Mouse (Mus musculus) megakaryocyte progenitor cell, adult 5-6 weeks (primary cell): ENCODE data around the gene Gm17606. TPM values are rescaled to one million over a fixed set of nuclear protein-coding genes. Genes with fewer than 3 reads are reported as not detected.
"Not testable (repeated sequence)": the region's sequence is repeated elsewhere in the genome, so short reads cannot be mapped to it uniquely, and the experiment has no call there.

Experiments used
- ATAC-seq: replicated peaks from 2 replicates; pipeline ENCODE4 v1.8.0; 2016; ENCODE audit warnings: mild to moderate bottlenecking, moderate TSS enrichment, inconsistent platforms; ENCODE audit not compliant: poor library complexity
- total RNA-seq, 2 experiments: library from RNA; stranded (forward) in 1 of 2; stranded (reverse) in 1 of 2; fragments of 157-497, 149-512 nt in 1 of 2; fragments of 200-1000 nt in 1 of 2; gene quantifications; 2 replicates each; pipeline versions ENCODE4 v1.2.3 to v1.2.4; 2015 to 2017

The Gm17606 gene
- total RNA-seq (2015) (not detected in 2 replicates), total RNA-seq (2017) (not detected in 2 replicates)

- ATAC-seq: no peak
Measured at GRCm38 (mm10) chr14:54640946-54641304, at the start of gene Gm17606. TSS of gene Gm17606 (plus strand) at chr14:54640952.

DNA sequence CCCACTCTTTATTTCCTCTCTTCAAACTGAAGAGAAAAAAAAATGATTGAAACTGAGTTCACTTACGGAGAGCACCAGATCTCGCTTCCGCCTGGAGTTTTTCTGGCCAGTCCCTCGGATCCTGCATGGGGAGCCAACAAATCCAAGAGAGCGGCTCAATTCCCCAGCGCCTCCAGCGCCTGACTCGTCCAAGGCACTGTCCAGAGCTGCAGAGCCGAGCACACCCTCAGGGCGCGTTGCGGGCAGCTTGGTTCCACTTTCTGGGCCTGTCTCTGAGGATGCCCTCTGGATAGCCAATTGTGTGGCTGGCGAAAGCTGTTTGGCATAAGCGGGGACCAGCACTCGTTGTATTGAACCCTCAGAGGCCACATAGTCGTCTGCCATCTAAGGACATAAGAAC, 49.7 kb upstream of the Gm17606 start:
- no peak for ATAC-seq

DNA sequence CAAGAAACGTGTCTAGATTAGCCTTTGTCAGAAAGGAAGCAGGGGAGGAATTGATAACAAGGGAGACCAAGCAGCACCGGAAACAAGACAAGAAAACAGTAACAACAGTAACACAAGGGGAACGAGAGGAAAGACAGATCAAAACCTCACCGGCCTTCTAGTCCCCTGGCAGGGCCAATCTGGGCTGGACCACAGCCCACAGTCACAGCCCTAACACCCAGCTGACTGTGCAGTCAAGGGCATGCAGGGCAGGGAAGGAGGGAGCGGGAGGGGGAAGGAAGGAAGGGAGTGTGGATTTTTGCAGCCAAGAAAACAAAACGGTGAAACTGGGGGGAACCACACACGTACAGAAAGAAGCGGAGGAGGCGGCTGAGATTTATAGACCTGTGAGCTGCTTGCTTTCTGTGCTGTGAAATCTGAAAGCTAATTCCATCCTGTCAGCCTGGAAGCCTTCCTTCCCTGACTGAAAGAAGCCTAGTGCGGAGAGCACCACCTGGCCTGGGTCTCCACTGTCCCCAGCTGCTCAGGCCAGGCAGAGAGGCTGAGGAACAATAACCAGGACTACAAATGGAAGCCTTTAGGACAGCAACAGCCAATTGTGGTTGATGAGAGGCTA, 48.3 kb upstream of the Gm17606 start:
- ATAC-seq: peak; percentile 86

GRCm38 (mm10) chr14:54594055-54594454, 46.7 kb upstream of the Gm17606 start:
- ATAC-seq: peak; percentile 59

- ATAC-seq: no peak
Measured at GRCm38 (mm10) chr14:54594631-54595414, 45.9 kb upstream of the Gm17606 start.

DNA sequence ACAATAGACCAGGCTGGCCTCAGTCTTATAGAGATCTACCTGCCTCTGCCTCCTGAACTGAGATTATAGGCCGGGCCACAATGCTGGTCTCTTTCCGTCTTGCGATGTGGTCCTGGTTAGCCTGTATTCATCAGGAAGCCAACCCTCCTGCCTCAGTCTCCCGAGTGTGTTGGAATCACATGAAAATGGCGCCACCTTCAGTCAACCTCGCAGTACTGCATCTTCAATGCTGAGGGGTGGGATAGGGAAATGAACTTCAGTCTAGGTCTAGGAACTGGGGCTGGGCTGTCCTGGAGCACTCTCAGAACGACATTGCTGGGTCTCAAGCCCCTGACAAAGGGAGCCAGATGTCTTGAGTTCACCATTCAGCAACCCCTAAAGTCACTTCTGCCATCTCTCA, 43.7 kb upstream of the Gm17606 start:
- 0 out of 2 replicates have a peak, but pooled peaks have one; percentile 46 for ATAC-seq

DNA sequence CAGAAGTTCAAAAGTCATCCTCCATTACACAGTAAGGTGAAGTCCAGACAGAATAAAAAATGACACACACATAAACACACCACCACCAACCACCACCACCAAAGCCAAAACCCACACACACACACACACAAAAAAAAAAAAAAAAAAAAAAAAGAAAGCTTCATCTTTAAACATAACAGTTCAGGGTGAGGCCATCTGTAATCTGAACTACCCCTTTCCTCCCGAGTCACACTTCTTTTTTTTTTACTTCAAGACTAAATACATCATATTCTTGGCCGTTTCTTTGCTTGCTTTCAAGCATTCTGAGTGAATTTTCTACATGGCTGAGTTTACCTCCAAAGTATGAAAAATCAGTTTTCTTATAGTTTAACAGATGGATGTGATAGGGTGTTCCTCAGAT, 39.2 kb upstream of the Gm17606 start:
- ATAC-seq: no peak

GRCm38 (mm10) chr14:54602613-54603012, 38.1 kb upstream of the Gm17606 start:
- 0 out of 2 replicates have a peak, but pooled peaks have one; percentile 0 for ATAC-seq

GRCm38 (mm10) chr14:54603038-54603654, 37.6 kb upstream of the Gm17606 start:
- ATAC-seq: peak; percentile 97

DNA sequence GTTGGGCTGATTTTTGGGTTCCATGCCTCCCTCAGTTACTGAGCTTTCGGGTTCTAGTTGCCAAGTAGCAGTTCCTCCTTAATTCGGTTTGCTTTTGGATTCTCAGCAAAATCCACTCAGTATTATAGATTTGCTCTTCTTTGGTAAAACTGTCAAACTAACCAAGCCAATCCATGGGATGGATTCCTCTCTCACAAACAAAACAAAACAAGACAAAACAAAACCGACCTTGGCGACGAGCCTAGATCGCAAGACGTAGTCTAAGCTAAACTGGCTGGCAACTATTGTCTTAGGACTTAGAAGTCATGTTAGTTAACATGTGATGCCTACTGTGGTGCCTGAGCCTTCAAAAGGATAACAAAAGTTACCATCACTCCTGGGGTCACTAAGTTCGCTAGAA, 37.1 kb upstream of the Gm17606 start:
- ATAC-seq: no peak

DNA sequence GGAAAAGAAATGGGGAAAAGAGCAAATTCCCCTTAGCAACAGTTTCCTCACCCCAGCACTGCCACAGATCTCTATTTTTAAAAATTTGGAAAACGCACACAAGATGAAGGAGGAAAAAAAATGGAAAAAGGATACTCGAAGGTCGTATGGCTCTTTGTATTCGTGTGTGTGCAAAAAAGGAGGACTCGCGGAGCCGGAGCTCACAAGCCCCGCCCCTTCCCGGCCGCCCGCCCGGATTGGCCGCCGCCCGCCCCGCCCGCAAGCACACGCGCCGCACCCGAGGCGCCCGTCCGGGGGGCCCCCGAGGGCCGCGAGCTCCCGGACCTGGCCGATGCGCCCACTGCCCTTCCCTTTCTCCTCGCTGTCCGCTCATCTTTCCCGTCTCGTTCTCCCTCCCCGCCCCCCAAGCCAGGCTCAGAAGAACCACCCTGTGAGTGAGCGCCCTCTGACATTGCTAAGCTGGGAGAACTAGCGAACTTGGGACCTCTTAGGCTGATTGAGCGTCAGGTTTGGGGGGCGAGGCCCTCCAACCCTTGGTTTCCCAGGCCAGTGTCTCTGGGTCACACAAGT, 34.9 kb upstream of the Gm17606 start, which contains the start of gene 4931414P19Rik:
4931414P19Rik (minus strand) TSS at position 242 of the 570 bp plus-strand sequence.
- peak; percentile 41 for ATAC-seq

DNA sequence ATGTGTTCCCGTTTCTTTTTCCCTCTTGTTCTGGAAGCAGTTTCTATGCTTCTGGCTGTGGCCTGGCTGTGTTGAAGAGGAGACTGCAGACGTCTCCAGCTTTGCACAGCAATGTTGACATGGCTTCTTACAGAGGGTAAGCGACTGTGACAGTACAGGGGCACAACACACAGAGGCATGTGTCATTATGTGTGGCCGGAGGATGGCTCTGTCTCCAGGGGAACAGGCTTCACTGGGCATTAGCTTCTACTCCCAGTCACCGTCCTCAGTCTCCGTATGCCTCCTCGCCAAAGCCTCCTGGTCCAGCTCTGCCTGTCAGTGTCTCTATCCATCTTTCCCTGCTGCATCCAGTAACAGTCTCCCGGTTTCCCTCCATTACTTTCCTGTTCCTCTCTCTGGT, 33.5 kb upstream of the Gm17606 start:
- no peak for ATAC-seq

DNA sequence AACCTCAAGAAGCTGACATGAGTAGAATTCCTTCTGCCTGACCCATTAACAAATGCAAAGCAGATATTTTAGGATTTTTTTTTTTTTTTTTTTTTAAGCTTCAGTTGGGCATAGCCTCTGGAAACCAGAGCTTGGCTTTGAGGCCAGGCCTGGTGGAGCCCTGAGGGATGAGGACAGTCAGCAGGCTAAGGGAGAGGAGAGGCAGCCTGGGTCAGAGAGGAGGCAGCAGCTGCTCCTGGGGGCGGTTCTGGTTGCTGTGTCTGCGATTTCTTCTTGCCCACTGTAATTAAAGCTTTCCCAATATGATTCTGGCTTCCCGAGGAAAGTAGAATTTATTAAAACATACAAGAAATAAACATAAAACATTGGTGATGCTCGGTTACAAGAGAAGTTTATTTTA, 31.5 kb upstream of the Gm17606 start:
- no peak for ATAC-seq

- ATAC-seq: peak; percentile 44; the same call in 1 of the 2 replicates
Measured at GRCm38 (mm10) chr14:54609962-54610361, 30.8 kb upstream of the Gm17606 start.

DNA sequence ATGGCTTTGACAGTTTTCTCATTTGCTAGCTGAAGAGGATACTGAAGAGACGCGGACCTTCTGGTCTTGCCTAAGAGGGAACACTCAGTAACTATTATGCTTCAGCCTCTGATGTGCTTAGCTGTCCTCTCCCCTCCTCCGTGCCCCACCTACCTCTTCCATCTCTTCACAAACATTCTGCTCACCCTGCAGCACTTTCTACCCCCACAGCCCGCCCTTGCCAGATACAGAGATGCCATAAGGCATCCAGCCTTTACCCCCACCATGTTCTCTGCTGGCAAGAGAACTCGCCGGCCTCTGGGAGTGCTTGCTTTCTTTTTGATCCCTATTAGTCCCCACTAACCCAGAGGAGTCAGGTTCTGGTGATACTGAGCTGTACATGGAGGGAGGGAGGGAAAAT, 30.1 kb upstream of the Gm17606 start:
- ATAC-seq: no peak

DNA sequence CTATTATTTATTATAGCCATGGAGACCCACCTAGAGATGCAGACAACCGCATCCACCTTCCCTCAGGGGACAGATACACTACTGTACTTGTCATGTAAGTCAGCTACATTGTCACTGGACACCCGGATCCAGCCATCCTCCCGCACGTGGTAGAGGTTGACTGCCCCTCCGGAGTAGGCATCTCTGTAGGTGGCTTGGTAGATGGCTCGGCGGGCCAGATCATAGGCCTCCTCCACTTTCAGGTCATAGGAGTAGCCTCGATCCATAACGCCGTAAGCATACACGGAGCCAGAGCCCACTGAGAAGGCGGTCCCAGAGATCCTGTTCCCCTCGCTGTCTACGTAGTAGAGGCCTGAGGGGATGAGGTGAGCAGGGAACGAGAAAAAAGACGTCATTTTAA, 26.6 kb upstream of the Gm17606 start:
- ATAC-seq: not testable (repeated sequence)

- ATAC-seq: 0 out of 2 replicates have a peak, but pooled peaks have one; percentile 13
Measured at GRCm38 (mm10) chr14:54616226-54616825, 24.4 kb upstream of the Gm17606 start.

DNA sequence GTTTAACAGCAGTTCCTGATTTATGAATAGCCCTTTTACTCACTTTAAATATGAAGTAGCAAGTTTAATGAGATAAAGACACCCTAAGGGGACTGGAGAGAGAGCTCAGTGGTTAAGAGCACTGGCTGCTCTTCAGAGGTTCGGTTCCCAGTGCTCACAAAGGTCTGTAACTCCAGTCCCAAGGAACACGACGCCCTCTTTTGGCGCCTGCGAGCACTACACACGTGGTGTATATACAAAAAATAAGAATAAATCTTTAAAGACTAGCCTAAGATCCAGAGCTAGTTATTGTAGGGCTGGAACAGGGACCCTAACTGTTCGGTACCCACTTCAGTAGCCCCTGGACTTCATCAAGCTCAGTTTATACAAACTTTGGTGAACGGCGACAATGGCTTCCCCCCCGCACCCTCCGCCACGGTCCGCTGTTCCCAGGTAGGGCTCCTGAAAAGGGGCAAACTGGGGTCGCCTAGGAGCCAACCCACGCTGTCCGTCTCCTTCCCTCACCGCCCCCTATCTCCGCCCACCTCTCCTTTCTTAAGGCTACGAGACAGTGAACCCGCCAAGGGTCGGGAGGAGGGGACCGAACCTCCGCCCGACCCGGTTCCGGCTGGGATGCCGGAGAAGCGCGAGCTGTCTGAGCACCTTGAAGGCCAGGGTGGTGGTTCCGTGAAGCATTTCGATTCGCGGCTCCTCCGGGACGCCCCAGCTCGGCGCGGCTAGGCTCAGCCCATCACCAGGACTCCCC, 23.4 kb upstream of the Gm17606 start:
- peak; percentile 38 for ATAC-seq

GRCm38 (mm10) chr14:54617897-54618365, 22.8 kb upstream of the Gm17606 start, which contains the start of gene Psmb5:
TSS of gene Psmb5 (minus strand) at chr14:54618022.
- peak; percentile 97 for ATAC-seq

GRCm38 (mm10) chr14:54621133-54621532, 19.6 kb upstream of the Gm17606 start, which contains the start of gene Psmb11:
TSS of gene Psmb11 (plus strand) at chr14:54621433.
- no peak for ATAC-seq
